Mouse (Mus musculus): ENCODE measurements around the gene Dnal1. TPM values are rescaled to one million over a fixed set of nuclear protein-coding genes. Genes with fewer than 3 reads are reported as not detected.

Dnal1 gene
- polyA plus RNA-seq, 1 experiment from 2014 or later, result 7.6 TPM

DNA sequence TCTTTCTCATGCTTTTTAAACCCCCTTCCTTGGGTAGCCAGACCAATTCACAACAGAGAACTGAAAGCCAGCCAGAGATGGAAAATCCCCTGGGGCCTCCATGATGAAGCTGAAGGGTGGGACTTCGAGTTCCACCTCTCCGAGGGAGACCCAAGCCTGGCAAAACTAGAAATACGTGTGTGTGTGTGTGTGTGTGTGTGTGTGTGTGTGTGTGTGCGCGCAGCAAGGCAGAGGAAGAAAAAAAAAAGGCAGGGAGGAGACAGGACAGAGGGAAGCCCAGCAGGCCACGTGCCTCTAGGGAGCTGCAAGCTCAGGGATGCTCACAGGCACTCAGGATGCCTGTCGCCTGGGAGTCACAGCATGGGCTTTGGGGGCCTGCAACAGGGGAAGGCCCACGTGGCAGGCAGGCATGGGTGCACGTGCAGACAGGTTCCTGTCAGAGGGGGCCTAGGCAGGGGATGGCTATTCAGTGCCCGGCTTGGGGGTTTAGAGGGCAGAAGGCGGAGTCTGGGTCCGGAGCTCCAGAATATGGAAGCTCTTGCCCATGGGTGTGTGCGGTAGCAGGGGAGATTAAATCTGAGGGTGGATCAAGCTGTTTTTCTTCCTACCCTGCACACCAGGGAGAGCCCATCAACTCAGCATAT, 62.1 kb downstream of the Dnal1 start:
- Histone ChIP-seq H3K36me3 (ENCODE audit: control insufficient read depth, insufficient read depth, low read length) (peaks cover 13% of the 10 kb centered on the region), H3K27me3 (replicated peaks; ENCODE audit: control insufficient read depth, insufficient read depth, low read length) (no peaks in the 10 kb centered on the region), H3K4me2 (ENCODE audit: low read length) (peak overlapping the region; percentile 81), H3K27ac (ENCODE audit: low read depth, low read length) (peak overlapping the region; percentile 86), H3K4me3 (ENCODE audit: low read length) (peak overlapping the region; percentile 48), H3K4me1 (ENCODE audit: control insufficient read depth, insufficient read depth, low read depth, low read length) (peaks cover 47% of the 10 kb centered on the region), H3K9ac (ENCODE audit: low read depth, low read length) (peak overlapping the region; percentile 76), H3K9me3 (ENCODE audit: control insufficient read depth, low read length) (no peaks in the 10 kb centered on the region)
- ATAC-seq, result 0 out of 2 replicates have a peak, but pooled peaks have one; percentile 5
- 5% methylated on average over 13 of the region's 13 CpGs for WGBS

- Histone ChIP-seq H3K9ac (ENCODE audit: low read depth, low read length) (peak overlapping the region; percentile 76), H3K27me3 (replicated peaks; ENCODE audit: control insufficient read depth, insufficient read depth, low read length) (no peaks in the 10 kb centered on the region), H3K36me3 (ENCODE audit: control insufficient read depth, insufficient read depth, low read length) (peaks cover 13% of the 10 kb centered on the region), H3K4me1 (ENCODE audit: control insufficient read depth, insufficient read depth, low read depth, low read length) (peaks cover 47% of the 10 kb centered on the region), H3K4me3 (ENCODE audit: low read length) (no peak overlapping the region), H3K4me2 (ENCODE audit: low read length) (peak overlapping the region; percentile 81; the same call in 1 of the 2 replicates), H3K27ac (ENCODE audit: low read depth, low read length) (peak overlapping the region; percentile 86), H3K9me3 (ENCODE audit: control insufficient read depth, low read length) (no peaks in the 10 kb centered on the region)
- ATAC-seq, result no peak
- WGBS, result 42% methylated on average over 6 of the region's 6 CpGs
Measured at GRCm38 (mm10) chr12:84176886-84177765, 63.0 kb downstream of the Dnal1 start.

GRCm38 (mm10) chr12:84178052-84178451, 63.9 kb downstream of the Dnal1 start:
- Histone ChIP-seq H3K9ac (ENCODE audit: low read depth, low read length) (no peak overlapping the region), H3K4me3 (ENCODE audit: low read length) (no peak overlapping the region), H3K4me1 (ENCODE audit: control insufficient read depth, insufficient read depth, low read depth, low read length) (peaks cover 47% of the 10 kb centered on the region), H3K36me3 (ENCODE audit: control insufficient read depth, insufficient read depth, low read length) (peaks cover 9% of the 10 kb centered on the region), H3K4me2 (ENCODE audit: low read length) (no peak overlapping the region), H3K9me3 (ENCODE audit: control insufficient read depth, low read length) (no peaks in the 10 kb centered on the region), H3K27ac (ENCODE audit: low read depth, low read length) (no peak overlapping the region), H3K27me3 (replicated peaks; ENCODE audit: control insufficient read depth, insufficient read depth, low read length) (no peaks in the 10 kb centered on the region)
- ATAC-seq, result no peak
- WGBS, result 45% methylated on average over 1 of the region's 1 CpGs

GRCm38 (mm10) chr12:84178652-84179445, 64.7 kb downstream of the Dnal1 start:
- Histone ChIP-seq H3K36me3 (ENCODE audit: control insufficient read depth, insufficient read depth, low read length) (peaks cover 1% of the 10 kb centered on the region; the same call in 1 of the 2 replicates), H3K4me1 (ENCODE audit: control insufficient read depth, insufficient read depth, low read depth, low read length) (peaks cover 47% of the 10 kb centered on the region), H3K27ac (ENCODE audit: low read depth, low read length) (no peak overlapping the region), H3K4me3 (ENCODE audit: low read length) (no peak overlapping the region), H3K27me3 (replicated peaks; ENCODE audit: control insufficient read depth, insufficient read depth, low read length) (no peaks in the 10 kb centered on the region), H3K9ac (ENCODE audit: low read depth, low read length) (no peak overlapping the region), H3K9me3 (ENCODE audit: control insufficient read depth, low read length) (no peaks in the 10 kb centered on the region), H3K4me2 (ENCODE audit: low read length) (no peak overlapping the region)
- ATAC-seq, result no peak
- 79% methylated on average over 10 of the region's 10 CpGs for WGBS

- Histone ChIP-seq H3K4me1 (ENCODE audit: control insufficient read depth, insufficient read depth, low read depth, low read length) (peaks cover 41% of the 10 kb centered on the region), H3K4me2 (ENCODE audit: low read length) (no peak overlapping the region), H3K9ac (ENCODE audit: low read depth, low read length) (no peak overlapping the region; the same call in 1 of the 2 replicates), H3K4me3 (ENCODE audit: low read length) (no peak overlapping the region), H3K9me3 (ENCODE audit: control insufficient read depth, low read length) (no peaks in the 10 kb centered on the region), H3K36me3 (ENCODE audit: control insufficient read depth, insufficient read depth, low read length) (no peaks in the 10 kb centered on the region), H3K27me3 (replicated peaks; ENCODE audit: control insufficient read depth, insufficient read depth, low read length) (no peaks in the 10 kb centered on the region), H3K27ac (ENCODE audit: low read depth, low read length) (no peak overlapping the region; the same call in 1 of the 2 replicates)
- 54% methylated on average over 3 of the region's 3 CpGs for WGBS
- no peak for ATAC-seq
Measured at GRCm38 (mm10) chr12:84180090-84180489, 65.9 kb downstream of the Dnal1 start.

DNA sequence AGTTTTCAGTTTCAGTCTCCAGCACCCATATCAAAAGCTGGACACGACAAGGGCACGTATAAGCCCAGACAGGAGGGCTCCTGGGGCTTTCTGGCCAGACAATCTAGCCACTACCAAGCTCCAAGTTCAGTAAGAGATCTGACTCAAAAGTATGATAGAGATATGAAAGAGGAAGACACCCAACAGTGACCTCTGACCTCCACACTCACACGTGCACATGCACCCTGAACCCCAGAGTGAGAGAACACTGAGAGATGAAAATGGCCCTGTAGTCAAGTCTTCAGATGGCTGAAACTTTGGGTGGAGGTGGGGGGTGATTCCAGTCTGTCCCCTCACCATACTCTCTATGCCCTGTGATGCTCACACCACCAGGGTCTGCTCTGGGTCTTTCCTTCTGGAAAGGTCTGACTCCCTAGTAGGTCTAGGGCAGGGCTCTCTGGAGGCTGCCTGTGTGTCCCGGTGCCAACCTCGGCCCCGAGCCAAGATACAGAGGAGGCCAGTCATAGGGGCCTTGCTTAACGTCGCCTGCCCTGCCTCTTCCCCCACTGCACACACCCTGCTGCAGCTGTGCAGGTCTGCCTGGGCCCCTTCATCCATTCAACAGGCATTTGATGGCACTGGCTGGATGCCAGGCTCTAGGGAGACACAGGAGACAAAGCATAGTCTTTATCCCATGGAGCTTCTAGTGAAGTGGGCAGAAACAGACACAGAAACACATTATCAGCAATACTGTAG, 66.7 kb downstream of the Dnal1 start:
- no peaks in the 10 kb centered on the region for H3K9me3 ChIP-seq (ENCODE audit: control insufficient read depth, low read length)
- no peaks in the 10 kb centered on the region for H3K27me3 ChIP-seq (replicated peaks; ENCODE audit: control insufficient read depth, insufficient read depth, low read length)
- 42% methylated on average over 8 of the region's 8 CpGs for WGBS
- 0 out of 2 replicates have a peak overlapping the region, but pooled peaks have one; percentile 4 for H3K27ac ChIP-seq (ENCODE audit: low read depth, low read length)
- no peaks in the 10 kb centered on the region for H3K36me3 ChIP-seq (ENCODE audit: control insufficient read depth, insufficient read depth, low read length)
- peak; percentile 82 for ATAC-seq
- H3K9ac ChIP-seq (ENCODE audit: low read depth, low read length), result no peak overlapping the region
- no peak overlapping the region for H3K4me3 ChIP-seq (ENCODE audit: low read length)
- no peak overlapping the region for H3K4me2 ChIP-seq (ENCODE audit: low read length)
- peaks cover 36% of the 10 kb centered on the region for H3K4me1 ChIP-seq (ENCODE audit: control insufficient read depth, insufficient read depth, low read depth, low read length)

DNA sequence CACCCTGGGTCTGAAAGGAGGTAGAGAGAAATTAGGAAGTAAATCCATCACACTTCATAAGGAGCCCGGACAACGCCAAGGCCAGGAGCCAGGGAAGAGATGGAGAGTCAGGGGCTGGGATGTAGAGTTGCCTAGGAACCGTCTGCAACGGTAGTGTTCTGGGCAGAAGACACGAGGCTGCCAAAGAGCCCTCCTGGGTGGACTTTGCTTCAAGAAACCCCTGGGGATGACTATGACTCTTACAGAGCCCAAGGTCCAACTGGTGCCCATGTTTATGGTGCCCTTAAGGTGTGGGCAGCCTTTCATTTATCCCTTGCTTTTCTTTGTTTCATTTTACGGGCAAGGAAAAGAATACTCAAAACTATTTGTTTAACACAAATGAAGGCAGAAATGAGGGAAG, 67.8 kb downstream of the Dnal1 start:
- Histone ChIP-seq H3K4me2 (ENCODE audit: low read length) (no peak overlapping the region), H3K4me1 (ENCODE audit: control insufficient read depth, insufficient read depth, low read depth, low read length) (peaks cover 28% of the 10 kb centered on the region), H3K9me3 (ENCODE audit: control insufficient read depth, low read length) (no peaks in the 10 kb centered on the region), H3K27ac (ENCODE audit: low read depth, low read length) (no peak overlapping the region), H3K36me3 (ENCODE audit: control insufficient read depth, insufficient read depth, low read length) (no peaks in the 10 kb centered on the region), H3K9ac (ENCODE audit: low read depth, low read length) (no peak overlapping the region), H3K4me3 (ENCODE audit: low read length) (no peak overlapping the region), H3K27me3 (replicated peaks; ENCODE audit: control insufficient read depth, insufficient read depth, low read length) (no peaks in the 10 kb centered on the region)
- 0 out of 2 replicates have a peak, but pooled peaks have one; percentile 7 for ATAC-seq
- WGBS, result 48% methylated on average over 6 of the region's 6 CpGs

DNA sequence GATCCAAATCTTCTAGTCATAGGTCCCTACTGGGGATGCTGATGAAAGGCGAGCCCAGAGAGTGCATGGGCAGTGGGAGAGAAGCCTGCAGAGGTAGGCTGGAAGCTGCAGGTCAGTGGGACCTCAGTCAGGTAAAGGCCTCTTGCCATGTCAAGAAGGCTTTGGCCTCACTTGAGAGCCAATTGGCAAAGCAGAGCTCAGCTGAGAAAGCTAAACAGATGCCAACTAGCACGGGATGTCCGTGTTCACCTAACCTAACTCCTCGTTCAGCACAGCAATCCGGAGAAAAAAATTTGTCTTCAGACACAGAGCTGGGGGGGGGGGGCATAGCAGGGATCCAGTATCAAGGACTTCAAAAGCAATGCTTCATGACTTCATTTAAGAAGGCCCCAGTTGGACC, 70.8 kb downstream of the Dnal1 start:
- H3K4me2 ChIP-seq (ENCODE audit: low read length), result no peak overlapping the region
- no peaks in the 10 kb centered on the region for H3K27me3 ChIP-seq (replicated peaks; ENCODE audit: control insufficient read depth, insufficient read depth, low read length)
- no peak for ATAC-seq
- H3K4me3 ChIP-seq (ENCODE audit: low read length), result no peak overlapping the region
- peaks cover 42% of the 10 kb centered on the region for H3K4me1 ChIP-seq (ENCODE audit: control insufficient read depth, insufficient read depth, low read depth, low read length)
- no peaks in the 10 kb centered on the region for H3K36me3 ChIP-seq (ENCODE audit: control insufficient read depth, insufficient read depth, low read length)
- no peak overlapping the region for H3K27ac ChIP-seq (ENCODE audit: low read depth, low read length)
- H3K9me3 ChIP-seq (ENCODE audit: control insufficient read depth, low read length), result no peaks in the 10 kb centered on the region
- WGBS, result 80% methylated on average over 5 of the region's 5 CpGs
- no peak overlapping the region for H3K9ac ChIP-seq (ENCODE audit: low read depth, low read length)
